Mouse (Mus musculus) adrenal gland, postnatal 10 days (tissue): ENCODE measurements around the gene Cox8b. TPM values are rescaled to one million over a fixed set of nuclear protein-coding genes. Genes with fewer than 3 reads are reported as not detected.
A peak's percentile ranks its signal among the peaks of the same experiment; 100 is the strongest.

Experiments
- DNase-seq: peaks from one replicate; pipeline ENCODE4 v3.0.0; 2021; ENCODE audit warnings: mixed read lengths
- total RNA-seq, 2 experiments: library from RNA; stranded (reverse); gene quantifications; 2 replicates each; pipeline ENCODE4 v1.2.3; 2021

Cox8b gene
- total RNA-seq, 2 experiments from 2014 or later: 2,860 to 2,972 TPM

DNA sequence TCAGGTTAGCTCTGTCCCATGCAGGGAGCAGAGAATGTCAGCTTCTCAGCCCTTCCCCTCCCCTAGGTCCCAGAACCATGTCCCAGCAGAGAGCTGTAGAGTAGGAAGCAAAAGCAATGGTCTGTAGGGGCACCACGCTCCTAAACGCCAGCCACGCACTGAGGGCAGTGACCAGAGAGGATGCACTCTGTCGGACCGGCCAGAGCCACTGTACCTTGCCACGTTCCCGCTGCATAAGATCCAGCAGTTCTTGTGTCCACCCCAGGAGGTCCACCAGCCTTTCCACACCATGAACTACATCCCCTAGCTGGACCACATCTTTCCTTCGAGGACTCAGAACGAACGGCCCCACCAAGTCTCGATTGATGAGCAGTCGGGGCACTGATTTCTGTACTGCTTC lies 35.5 kb downstream of the Cox8b start:
- no peak for DNase-seq

DNA sequence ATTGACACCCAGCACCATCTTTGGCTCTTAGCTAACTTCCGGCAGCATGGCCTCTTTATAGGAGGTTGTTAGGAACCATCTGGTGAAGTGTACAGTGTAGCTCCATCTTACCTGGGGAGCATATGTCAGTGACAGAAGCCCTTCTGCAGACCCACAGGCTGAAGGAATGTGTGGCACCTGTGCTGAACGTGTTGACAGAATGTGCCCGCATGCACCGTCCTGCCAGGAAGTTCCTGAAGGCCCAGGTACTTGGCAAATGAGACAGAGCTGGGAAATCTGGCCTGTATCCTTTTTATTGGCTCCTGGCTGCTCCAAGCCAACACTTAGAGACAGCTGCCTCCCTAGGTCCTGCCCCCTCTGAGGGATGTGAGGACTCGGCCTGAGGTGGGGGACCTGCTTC lies 39.5 kb downstream of the Cox8b start:
- DNase-seq: no peak

DNA sequence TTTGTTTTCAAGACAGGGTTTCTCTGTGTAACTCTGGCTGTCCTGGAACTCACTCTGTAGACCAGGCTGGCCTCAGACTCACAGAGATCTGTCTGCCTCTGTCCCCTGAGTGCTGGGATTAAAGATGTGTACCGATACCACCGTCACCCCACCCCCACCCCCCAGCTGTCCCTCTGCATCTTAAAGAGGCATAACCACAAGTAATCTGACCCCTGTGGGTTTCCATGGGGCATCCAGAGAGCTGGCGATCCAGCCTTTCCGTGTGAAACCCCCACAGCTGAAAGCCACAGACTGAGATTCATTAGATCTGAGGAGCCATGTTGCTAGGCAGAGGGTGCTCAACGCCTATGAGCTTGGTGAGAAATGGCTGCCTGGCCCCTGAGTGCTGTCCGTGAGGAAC lies 40.2 kb downstream of the Cox8b start:
- DNase-seq: no peak

DNA sequence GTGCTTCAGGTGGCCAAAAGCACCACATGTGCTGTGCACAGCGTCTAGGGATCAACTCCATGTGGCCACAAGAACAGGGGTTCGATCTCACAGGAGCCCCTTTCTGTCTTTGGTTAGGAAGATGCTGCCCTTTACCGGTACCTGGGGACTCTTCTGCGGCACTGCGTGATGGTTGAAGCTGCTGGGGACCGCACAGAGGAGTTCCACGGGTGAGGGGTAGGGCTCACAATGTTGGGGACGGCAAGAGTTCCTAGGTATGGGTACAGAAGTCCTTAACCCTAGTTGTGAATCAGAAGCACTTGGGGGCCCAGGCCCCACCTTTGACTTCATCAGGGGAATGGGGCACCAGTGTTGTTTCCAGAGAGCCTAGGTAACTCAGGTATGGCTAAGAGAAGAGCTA lies 41.5 kb downstream of the Cox8b start:
- no peak for DNase-seq

DNA sequence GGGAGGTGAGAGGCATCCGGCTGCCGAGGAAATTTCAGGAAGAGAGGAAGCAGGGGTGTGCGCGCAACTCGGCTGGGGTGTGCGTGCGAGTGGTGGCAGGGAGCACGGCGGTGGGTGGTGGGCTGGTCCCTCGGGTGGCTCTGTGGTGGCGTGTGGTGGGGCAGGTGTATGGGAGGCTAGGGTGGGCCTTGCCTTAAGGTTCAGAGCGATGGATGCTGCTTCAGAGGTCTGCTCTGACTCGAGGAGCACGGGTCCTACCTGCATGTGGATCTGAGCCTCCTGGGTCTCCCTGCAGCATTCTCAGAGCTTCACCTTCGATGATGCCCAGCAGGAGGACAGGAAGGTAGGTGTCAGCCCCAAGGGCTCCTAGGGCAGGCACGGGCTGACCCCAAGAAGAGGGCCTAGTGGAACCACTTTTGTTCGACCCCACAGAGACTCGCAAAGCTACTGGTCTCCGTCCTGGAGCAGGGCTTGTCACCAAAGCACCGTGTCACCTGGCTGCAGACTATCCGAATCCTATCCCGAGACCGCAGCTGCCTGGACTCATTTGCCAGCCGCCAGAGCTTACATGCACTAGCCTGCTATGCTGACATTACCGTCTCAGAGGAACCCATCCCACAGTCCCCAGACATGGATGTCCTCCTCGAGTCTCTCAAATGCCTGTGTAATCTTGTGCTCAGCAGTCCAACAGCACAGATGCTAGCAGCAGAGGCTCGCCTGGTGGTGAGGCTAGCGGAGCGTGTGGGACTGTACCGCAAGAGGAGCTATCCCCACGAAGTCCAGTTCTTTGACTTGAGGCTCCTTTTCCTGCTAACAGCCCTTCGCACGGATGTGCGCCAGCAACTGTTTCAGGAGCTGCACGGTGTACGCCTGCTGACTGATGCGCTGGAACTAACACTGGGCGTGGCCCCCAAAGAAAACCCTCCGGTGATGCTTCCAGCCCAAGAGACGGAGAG lies 42.4 kb downstream of the Cox8b start, which contains the start of gene Bet1l:
Gene Bet1l, minus strand, starts transcription at position 28 of the 956 bp plus-strand sequence.
- no peak for DNase-seq

DNA sequence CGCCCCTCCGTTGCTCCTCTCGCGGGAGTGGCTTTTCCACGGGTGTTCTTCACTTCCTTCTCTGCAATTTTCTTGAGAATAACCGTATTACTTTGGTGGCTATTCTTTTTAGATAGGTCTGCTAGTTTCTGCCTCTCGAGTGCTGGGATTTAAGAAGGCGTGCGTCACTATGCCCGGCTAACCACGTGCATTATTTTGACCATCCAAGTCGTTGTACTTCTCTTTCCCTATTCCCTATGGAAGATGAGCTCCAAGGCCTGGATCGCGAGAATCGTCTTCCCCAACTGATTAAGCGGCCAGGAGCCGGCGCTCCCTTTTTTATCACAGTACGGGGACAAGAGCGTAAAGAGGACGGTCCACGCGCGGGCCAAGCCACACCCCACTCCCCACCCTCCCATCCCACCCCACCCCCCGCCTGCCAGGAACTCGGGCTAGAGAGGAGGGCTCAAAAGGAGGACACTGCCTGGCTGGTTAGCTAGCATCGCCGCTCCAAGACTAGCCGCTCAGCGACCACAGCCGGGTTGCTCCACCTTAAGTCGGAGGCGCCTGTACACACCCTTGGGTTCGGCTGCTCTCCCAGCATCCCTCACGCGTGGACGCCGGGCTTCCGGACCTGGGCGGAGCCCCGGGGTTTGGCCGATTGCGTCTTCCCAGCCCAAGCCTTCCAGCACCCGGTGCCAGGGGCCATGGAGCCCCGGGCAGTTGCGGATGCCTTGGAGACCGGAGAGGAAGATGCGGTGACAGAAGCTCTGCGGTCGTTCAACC lies 43.3 kb downstream of the Cox8b start, which contains the start of gene Ric8a:
Gene Ric8a, plus strand, starts transcription at position 173 of the 765 bp plus-strand sequence.
- DNase-seq: peak; percentile 94

DNA sequence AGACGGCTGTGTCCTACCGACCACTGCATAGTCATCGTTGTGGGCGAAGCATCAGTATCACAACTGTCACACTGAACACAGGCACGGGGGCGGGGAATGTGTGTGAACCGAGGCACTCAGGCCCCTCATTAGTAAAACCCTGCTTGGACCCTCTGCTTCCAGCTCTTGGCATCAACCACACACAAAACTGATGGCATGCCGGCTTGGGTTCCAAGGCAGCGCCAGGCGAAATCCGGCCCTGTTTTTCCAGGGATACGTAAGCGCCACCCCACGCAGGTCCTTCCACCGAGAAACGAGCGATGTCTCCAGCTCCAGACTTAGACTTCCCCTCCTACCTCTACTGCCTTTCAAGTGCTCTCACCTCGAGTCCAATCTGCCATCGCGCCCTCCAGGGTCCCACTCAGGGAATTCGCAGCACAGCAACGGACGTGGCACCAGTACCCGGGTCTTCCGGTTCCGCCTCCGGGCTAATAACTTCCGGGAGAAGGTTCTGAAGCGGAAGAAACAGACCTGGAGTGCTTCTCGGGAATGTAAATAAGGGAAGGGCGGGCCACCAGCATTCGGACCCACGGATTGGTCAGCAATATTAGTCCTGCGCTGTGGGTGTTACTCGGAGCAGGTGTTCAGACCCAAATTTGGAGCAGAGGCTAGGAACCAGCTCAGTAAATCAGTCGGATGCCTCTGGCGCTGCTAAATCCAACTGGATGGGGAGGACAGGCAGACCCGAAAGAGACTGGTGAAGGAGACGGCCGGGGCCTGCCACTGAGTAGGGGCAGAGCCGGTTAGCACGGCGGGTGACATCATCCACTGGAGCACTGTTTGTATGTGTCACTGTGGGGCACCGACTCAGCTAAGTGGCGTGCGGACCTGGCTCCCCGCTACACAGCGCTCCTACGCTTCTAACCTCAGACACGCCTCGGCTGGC lies 44.1 kb downstream of the Cox8b start, which contains the start of gene Gm45785:
Gene Gm45785, minus strand, starts transcription at position 472 of the 925 bp plus-strand sequence.
- DNase-seq: peak; percentile 88

DNA sequence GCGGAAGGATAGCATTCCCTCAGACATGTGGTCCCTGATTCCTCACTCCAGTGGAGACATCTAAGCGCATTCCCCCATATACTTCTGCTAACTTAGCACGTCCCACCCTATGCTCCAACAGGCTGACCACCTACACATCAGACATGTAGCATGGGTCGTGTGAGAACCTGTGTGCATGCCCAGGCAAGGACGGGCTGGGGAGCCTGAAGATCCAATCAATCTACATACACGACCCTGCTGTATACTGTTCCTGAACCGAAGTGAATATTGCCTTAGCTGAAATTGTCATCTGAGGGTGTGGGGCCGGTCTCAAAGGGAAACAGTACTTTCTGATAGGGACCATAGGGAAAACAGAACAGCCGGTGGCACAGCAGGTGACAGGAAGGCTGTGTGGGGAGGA lies 45.1 kb downstream of the Cox8b start:
- DNase-seq: no peak

DNA sequence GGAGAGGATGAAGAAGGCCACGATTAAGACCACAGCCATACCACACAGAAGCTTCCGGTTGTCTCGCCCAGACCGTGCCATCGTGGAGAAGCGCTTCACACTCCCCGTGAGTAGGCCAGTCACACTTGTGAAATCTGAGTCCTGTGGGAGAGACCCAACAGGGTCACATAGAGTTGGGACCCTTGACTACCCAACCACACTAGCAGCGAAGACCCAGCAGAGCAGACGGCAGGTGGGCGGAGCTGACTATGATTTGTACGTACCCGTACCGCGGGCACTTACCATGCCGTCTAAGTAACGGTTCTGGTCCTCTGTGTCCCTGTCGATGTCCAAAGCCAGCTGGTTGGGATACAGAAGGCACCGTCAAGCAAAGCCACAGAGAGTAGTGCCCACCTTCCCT lies 45.8 kb downstream of the Cox8b start:
- no peak for DNase-seq

DNA sequence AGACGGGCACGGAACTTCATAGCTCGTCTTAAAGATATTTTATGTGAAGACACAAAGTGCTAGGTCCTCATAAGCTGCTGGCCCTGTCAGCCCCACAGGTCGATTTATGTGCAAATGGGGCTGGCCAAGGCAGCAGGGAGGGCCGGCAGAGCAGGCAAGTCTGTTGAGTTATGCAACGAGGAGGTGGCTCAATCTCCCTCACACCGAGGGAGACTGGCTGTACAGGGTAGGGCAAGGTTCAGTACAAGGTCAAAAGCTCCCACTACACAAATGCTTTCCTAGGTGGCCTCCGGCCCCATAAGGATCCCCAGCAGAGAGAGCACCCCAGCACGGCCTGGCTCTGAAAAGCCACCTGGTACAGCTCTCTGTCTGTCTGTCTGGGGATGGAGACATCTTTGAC lies 46.9 kb downstream of the Cox8b start:
- DNase-seq: peak; percentile 67

DNA sequence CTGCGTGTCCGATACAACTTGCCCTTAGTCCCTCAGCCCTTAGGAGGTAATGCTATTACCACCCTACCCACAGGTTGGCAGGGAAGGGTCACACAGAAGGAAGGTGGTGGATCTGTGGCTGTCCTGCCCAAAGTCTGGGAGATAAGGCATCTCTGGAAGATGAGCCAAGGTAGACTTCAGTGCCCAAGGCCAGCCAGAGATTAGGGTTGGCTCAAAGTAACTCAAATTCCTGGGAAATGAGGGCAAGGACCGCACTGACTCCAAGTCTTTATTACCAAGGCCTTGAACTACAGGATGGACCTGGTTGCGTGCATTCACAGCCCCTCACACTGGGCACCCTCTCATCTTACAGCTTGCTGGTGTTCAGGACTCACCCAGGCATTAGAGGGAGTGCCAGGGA lies 48.3 kb downstream of the Cox8b start:
- peak; percentile 39 for DNase-seq

Other genes starting within 250 kb of the Cox8b start
- not detected for gene Olfr539, start 240.5 kb downstream of the Cox8b start, total RNA-seq
- gene Olfr45, start 218.5 kb downstream of the Cox8b start, total RNA-seq: not detected
- gene Olfr541, start 203.2 kb downstream of the Cox8b start, total RNA-seq: not detected
- 100 to 1,000 TPM; 231 to 556 TPM for gene Cyp2e1, start 136.7 kb downstream of the Cox8b start, total RNA-seq
- gene Syce1, start 112.6 kb downstream of the Cox8b start, total RNA-seq: not detected
- 1 to 10 TPM; 2.3 to 2.6 TPM for gene Zfp941, start 78.3 kb downstream of the Cox8b start, total RNA-seq
- 10 to 100 TPM; 14.7 to 35.6 TPM for gene Urah, start 65.4 kb downstream of the Cox8b start, total RNA-seq
- gene Scgb1c1, start 54.9 kb downstream of the Cox8b start, total RNA-seq: under 1 TPM; 0.76 to 0.90 TPM
- under 1 TPM in 1 of 2 experiments, not detected in 1; 0.24 TPM for gene Odf3, start 52.6 kb downstream of the Cox8b start, total RNA-seq
- gene Gm45785, start 44.1 kb downstream of the Cox8b start, total RNA-seq: under 1 TPM in 1 of 2 experiments, not detected in 1; 0.39 TPM
- 10 to 100 TPM; 43.5 to 58.0 TPM for gene Ric8a, start 43.5 kb downstream of the Cox8b start, total RNA-seq
- 10 to 100 TPM; 29.1 to 33.5 TPM for gene Bet1l, start 42.9 kb downstream of the Cox8b start, total RNA-seq
- gene Psmd13, start 18.5 kb downstream of the Cox8b start, total RNA-seq: 100 to 1,000 TPM; 106 to 112 TPM
- 10 to 100 TPM; 67.6 to 70.9 TPM for gene Sirt3, start 18.1 kb downstream of the Cox8b start, total RNA-seq
- 1 to 10 TPM; 4.9 to 7.9 TPM for gene Nlrp6, start 20.5 kb upstream of the Cox8b start, total RNA-seq
- 10 to 100 TPM; 31.6 to 37.2 TPM for gene Pgghg, start 40.9 kb upstream of the Cox8b start, total RNA-seq
- gene Ifitm5, start 49.8 kb upstream of the Cox8b start, total RNA-seq: 1 to 10 TPM; 1.4 to 3.3 TPM
- gene Gm45717, start 55.5 kb upstream of the Cox8b start, total RNA-seq: not detected
- gene Ifitm2, start 55.5 kb upstream of the Cox8b start, total RNA-seq: 100 to 1,000 TPM; 418 to 468 TPM
- 10 to 100 TPM; 12.2 to 12.4 TPM for gene Ifitm1, start 66.8 kb upstream of the Cox8b start, total RNA-seq
- 100 to 1,000 TPM; 131 to 136 TPM for gene Ifitm3, start 110.3 kb upstream of the Cox8b start, total RNA-seq
- 1 to 10 TPM; 1.7 to 3.2 TPM for gene Ifitm6, start 117.5 kb upstream of the Cox8b start, total RNA-seq
- not detected for gene Gm17387, start 128.7 kb upstream of the Cox8b start, total RNA-seq
- gene B4galnt4, start 160.7 kb upstream of the Cox8b start, total RNA-seq: 1 to 10 TPM; 2.0 to 5.1 TPM
- 1 to 10 TPM in 1 of 2 experiments, under 1 TPM in 1; 0.94 to 1.5 TPM for gene Pkp3, start 177.8 kb upstream of the Cox8b start, total RNA-seq
- 10 to 100 TPM in 1 of 2 experiments, 1 to 10 TPM in 1; 8.3 to 10.6 TPM for gene Sigirr, start 200.1 kb upstream of the Cox8b start, total RNA-seq
- under 1 TPM; 0.33 to 0.42 TPM for gene Ano9, start 217.4 kb upstream of the Cox8b start, total RNA-seq
- gene Ptdss2, start 221.9 kb upstream of the Cox8b start, total RNA-seq: 10 to 100 TPM; 51.0 to 57.2 TPM